Mouse (Mus musculus) skeletal muscle tissue, postnatal 0 days (tissue): ENCODE measurements around the gene Gm4027. TPM values are rescaled to one million over a fixed set of nuclear protein-coding genes. Genes with fewer than 3 reads are reported as not detected.

ENCODE experiments used
- polyA plus RNA-seq: library from polyadenylated mRNA; unstranded; fragments of >200 nt; fragmentation: Nextera tagmentation; extraction: Ambion mirVana; gene quantifications from 2 replicates; pipeline ENCODE4 v1.2.1, GENCODE M21; 2015

The Gm4027 gene
- not detected in 2 replicates for polyA plus RNA-seq

GRCm38 (mm10) chr12:87618569-87618968 is at the start of gene Gm4027:
Gm4027 (plus strand) TSS chr12:87618869.

GRCm38 (mm10) chr12:87602388-87602787 is 16.3 kb upstream of the Gm4027 start, which contains the start of gene Oog1:
Oog1 (plus strand) TSS chr12:87602688.

GRCm38 (mm10) chr12:87644520-87644919 is 25.9 kb downstream of the Gm4027 start, which contains the start of gene Gm16381:
Gm16381 (minus strand) TSS chr12:87644620.

Other genes with a start within 250 kb of the Gm4027 start
- gene Sptlc2, start 230.5 kb upstream of the Gm4027 start, polyA plus RNA-seq: 37.8 and 46.5 TPM in 2 replicates
- gene Slirp, start 175.0 kb upstream of the Gm4027 start, polyA plus RNA-seq: 274 and 297 TPM in 2 replicates
- 18.5 and 22.6 TPM in 2 replicates for gene Alkbh1, start 174.9 kb upstream of the Gm4027 start, polyA plus RNA-seq
- gene Snw1, start 146.6 kb upstream of the Gm4027 start, polyA plus RNA-seq: 68.7 and 70.2 TPM in 2 replicates
- not detected in 2 replicates for gene Gm5788, start 124.1 kb upstream of the Gm4027 start, polyA plus RNA-seq
- not detected in 2 replicates for gene Gm8300, start 104.6 kb upstream of the Gm4027 start, polyA plus RNA-seq
- gene Oog1, start 16.2 kb upstream of the Gm4027 start, polyA plus RNA-seq: not detected in 2 replicates
- gene Gm16381, start 25.8 kb downstream of the Gm4027 start, polyA plus RNA-seq: not detected in 2 replicates
- not detected in 2 replicates for gene Gm21319, start 156.9 kb downstream of the Gm4027 start, polyA plus RNA-seq
- not detected in 2 replicates for gene Gm21936, start 176.6 kb downstream of the Gm4027 start, polyA plus RNA-seq
- gene BB287469, start 197.7 kb downstream of the Gm4027 start, polyA plus RNA-seq: not detected in 2 replicates
- gene Gm2001, start 223.5 kb downstream of the Gm4027 start, polyA plus RNA-seq: not detected in 2 replicates